Mouse (Mus musculus) lung, embryonic 15.5 days (tissue): ENCODE results near the gene Tmod1. TPM values are rescaled to one million over a fixed set of nuclear protein-coding genes. Genes with fewer than 3 reads are reported as not detected.

ENCODE experiments used
- ATAC-seq: fragments of 200-750 bp; cut with Nextera tagmentation; 2 replicates; pipeline ENCODE4 v1.8.0; 2017; ENCODE audit warnings: moderate number of reproducible peaks, borderline replicate concordance; ENCODE audit not compliant: low FRiP score, low TSS enrichment; ENCODE audit errors: extremely low read depth
- H3K27ac ChIP-seq: fragments of 300-500 bp; sonication (generic); 2 replicates; pipeline ENCODE4 v1.5.1; 2015; ENCODE audit warnings: moderate library complexity, mild to moderate bottlenecking, inconsistent platforms
- H3K27me3 ChIP-seq: fragments of 300-500 bp; sonication (generic); 2 replicates; pipeline ENCODE4 v1.6.1; 2015; ENCODE audit warnings: inconsistent platforms
- H3K36me3 ChIP-seq: fragments of 300-500 bp; sonication (generic); 2 replicates; pipeline ENCODE4 v1.6.1; 2015; ENCODE audit warnings: inconsistent platforms
- H3K4me1 ChIP-seq: fragments of 300-500 bp; sonication (generic); 2 replicates; pipeline ENCODE4 v1.6.1; 2015; ENCODE audit warnings: inconsistent platforms
- H3K4me2 ChIP-seq: fragments of 300-500 bp; sonication (generic); 2 replicates; pipeline ENCODE4 v1.6.1; 2015; ENCODE audit warnings: inconsistent platforms, mild to moderate bottlenecking, moderate library complexity
- H3K4me3 ChIP-seq: fragments of 300-500 bp; sonication (generic); 2 replicates; pipeline ENCODE4 v1.5.1; 2015; ENCODE audit warnings: mild to moderate bottlenecking, inconsistent platforms
- H3K9ac ChIP-seq: fragments of 300-500 bp; sonication (generic); 2 replicates; pipeline ENCODE4 v1.6.1; 2015; ENCODE audit warnings: inconsistent platforms
- H3K9me3 ChIP-seq: fragments of 300-500 bp; sonication (generic); 2 replicates; pipeline ENCODE4 v1.6.1; 2016; ENCODE audit warnings: inconsistent platforms
- WGBS: fragments of 180-500 bp; shearing (Covaris S2); methylation state at CpG from one replicate; pipeline ENCODE4 v1.1.7; 2015; 5-methylcytosine and 5-hydroxymethylcytosine counted together
- polyA plus RNA-seq: library from polyadenylated mRNA; unstranded; fragments of >200 nt; fragmentation: Nextera tagmentation; extraction: Ambion mirVana; gene quantifications from 2 replicates; pipeline ENCODE4 v1.2.1, GENCODE M21; 2015

Gene Tmod1
- polyA plus RNA-seq, 1 experiment from 2014 or later: 10.0 TPM

DNA sequence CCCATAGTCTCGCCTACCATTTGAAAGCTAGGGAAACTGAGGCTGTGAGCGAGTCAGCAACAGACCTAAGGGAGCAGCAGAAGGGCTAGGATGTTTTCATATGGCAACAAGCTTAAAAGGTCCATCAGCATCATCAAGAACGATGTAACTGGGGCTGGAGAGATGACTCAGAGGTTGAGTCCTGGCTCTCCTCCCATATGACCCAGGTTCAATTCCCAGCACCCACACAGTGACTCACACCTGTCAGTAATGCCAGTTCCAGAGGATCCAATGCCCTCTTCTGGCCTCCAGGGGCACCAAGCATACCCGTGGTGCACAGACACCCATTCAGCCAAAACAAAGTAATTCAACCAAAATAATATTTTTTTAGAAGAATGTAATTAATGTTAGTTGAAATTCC is 41.5 kb downstream of the Tmod1 start:
- Histone ChIP-seq H3K27me3 (no peaks in the 10 kb centered on the region), H3K4me2 (no peak overlapping the region), H3K27ac (no peak overlapping the region), H3K9me3 (no peaks in the 10 kb centered on the region), H3K36me3 (no peaks in the 10 kb centered on the region), H3K4me3 (no peak overlapping the region), H3K4me1 (0 out of 2 replicates have a peak, but pooled peaks cover 2% of the 10 kb centered on the region), H3K9ac (no peak overlapping the region)
- WGBS: 84% methylated on average over 4 of the region's 4 CpGs
- ATAC-seq: no peak

GRCm38 (mm10) chr4:46082555-46082954 is 43.8 kb downstream of the Tmod1 start:
- H3K4me3 ChIP-seq: no peak overlapping the region
- H3K27ac ChIP-seq: no peak overlapping the region
- H3K27me3 ChIP-seq: no peaks in the 10 kb centered on the region
- no peak overlapping the region for H3K9ac ChIP-seq
- 59% methylated on average over 11 of the region's 11 CpGs for WGBS
- no peaks in the 10 kb centered on the region for H3K4me1 ChIP-seq
- no peak overlapping the region for H3K4me2 ChIP-seq
- no peaks in the 10 kb centered on the region for H3K36me3 ChIP-seq
- ATAC-seq: no peak
- no peaks in the 10 kb centered on the region for H3K9me3 ChIP-seq

- Histone ChIP-seq H3K4me1 (0 out of 2 replicates have a peak, but pooled peaks cover 2% of the 10 kb centered on the region), H3K4me2 (no peak overlapping the region), H3K27ac (no peak overlapping the region), H3K27me3 (no peaks in the 10 kb centered on the region), H3K9me3 (no peaks in the 10 kb centered on the region), H3K9ac (no peak overlapping the region), H3K36me3 (no peaks in the 10 kb centered on the region), H3K4me3 (no peak overlapping the region)
- 66% methylated on average over 9 of the region's 9 CpGs for WGBS
- no peak for ATAC-seq
Observed at GRCm38 (mm10) chr4:46084416-46085172, 45.9 kb downstream of the Tmod1 start.

- H3K4me3 ChIP-seq: no peak overlapping the region
- H3K27me3 ChIP-seq: no peaks in the 10 kb centered on the region
- H3K36me3 ChIP-seq: no peaks in the 10 kb centered on the region
- H3K9me3 ChIP-seq: no peaks in the 10 kb centered on the region
- no peak overlapping the region for H3K9ac ChIP-seq
- WGBS: 64% methylated on average over 9 of the region's 9 CpGs
- no peak for ATAC-seq
- no peak overlapping the region for H3K27ac ChIP-seq
- H3K4me1 ChIP-seq: 0 out of 2 replicates have a peak, but pooled peaks cover 2% of the 10 kb centered on the region
- no peak overlapping the region for H3K4me2 ChIP-seq
Observed at GRCm38 (mm10) chr4:46085223-46085811, 46.6 kb downstream of the Tmod1 start.

DNA sequence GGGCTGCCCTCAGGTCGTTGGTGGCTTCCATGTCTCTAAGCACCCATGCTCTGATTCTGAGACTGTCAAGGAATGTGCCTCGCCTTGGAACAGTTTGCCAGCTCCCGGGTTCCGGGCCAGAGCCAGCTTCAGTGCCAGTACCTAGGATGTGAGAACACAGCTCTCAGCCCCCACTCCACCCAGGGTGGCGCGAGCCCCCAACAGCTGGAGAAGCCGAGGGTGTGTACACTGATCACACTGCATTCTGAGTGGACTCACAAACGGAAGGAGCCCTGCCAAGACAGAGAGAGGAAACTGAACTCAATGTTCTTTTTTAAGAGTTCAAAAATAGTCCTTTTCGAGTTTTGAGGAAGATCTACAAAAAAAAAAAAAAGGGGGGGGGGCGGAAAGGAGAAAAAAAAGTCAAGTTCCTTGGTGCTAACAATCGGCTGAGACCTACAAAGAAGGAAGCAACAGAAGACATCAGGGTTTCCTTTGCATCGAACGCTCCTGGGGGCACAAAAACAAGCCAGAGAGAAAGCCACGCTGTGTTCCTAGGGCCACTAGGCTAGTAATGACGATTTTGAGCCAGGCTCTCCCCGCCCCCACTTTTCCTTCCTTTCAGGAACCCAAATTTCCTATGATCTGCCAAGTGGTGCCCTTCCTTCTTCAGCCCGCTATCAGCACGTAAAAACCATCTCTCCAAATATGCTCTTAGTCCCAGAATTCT is 48.1 kb downstream of the Tmod1 start:
- Histone ChIP-seq H3K27me3 (no peaks in the 10 kb centered on the region), H3K9me3 (no peaks in the 10 kb centered on the region), H3K4me1 (0 out of 2 replicates have a peak, but pooled peaks cover 2% of the 10 kb centered on the region), H3K4me3 (no peak overlapping the region), H3K9ac (no peak overlapping the region), H3K27ac (no peak overlapping the region), H3K4me2 (no peak overlapping the region), H3K36me3 (no peaks in the 10 kb centered on the region)
- ATAC-seq: no peak
- 68% methylated on average over 18 of the region's 18 CpGs for WGBS

GRCm38 (mm10) chr4:46087427-46087771 is 48.7 kb downstream of the Tmod1 start:
- 74% methylated on average over 7 of the region's 7 CpGs for WGBS

DNA sequence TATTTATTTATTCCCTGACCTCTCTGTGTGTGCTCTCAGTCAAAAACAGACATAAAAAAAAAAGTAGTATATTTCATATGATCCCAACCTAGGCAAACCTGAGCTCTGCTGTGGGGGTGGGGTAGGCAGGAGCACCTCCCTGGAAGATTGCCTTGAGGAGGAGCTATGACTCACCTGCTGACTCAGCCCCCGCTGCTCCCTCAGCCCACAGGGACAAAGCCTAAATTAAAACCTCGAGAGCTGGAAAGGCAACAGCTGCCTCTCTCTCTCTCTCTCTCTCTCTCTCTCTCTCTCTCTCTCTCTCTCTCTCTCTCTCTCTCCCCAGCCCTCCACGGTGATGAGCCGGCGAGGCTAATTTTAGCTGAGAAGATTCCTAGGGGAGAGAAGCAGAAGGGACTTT is 49.1 kb downstream of the Tmod1 start:
- H3K4me1 ChIP-seq: 0 out of 2 replicates have a peak, but pooled peaks cover 2% of the 10 kb centered on the region
- ATAC-seq: no peak
- H3K9ac ChIP-seq: no peak overlapping the region
- no peaks in the 10 kb centered on the region for H3K27me3 ChIP-seq
- WGBS: 29% methylated on average over 5 of the region's 5 CpGs
- H3K36me3 ChIP-seq: no peaks in the 10 kb centered on the region
- H3K4me3 ChIP-seq: no peak overlapping the region
- no peak overlapping the region for H3K4me2 ChIP-seq
- H3K9me3 ChIP-seq: no peaks in the 10 kb centered on the region
- H3K27ac ChIP-seq: no peak overlapping the region

More at GRCm38 (mm10) chr4:46087427-46087771, 48.7 kb downstream of the Tmod1 start:
- H3K4me1 ChIP-seq: 0 out of 2 replicates have a peak, but pooled peaks cover 2% of the 10 kb centered on the region
- H3K9me3 ChIP-seq: no peaks in the 10 kb centered on the region
- H3K36me3 ChIP-seq: no peaks in the 10 kb centered on the region
- no peaks in the 10 kb centered on the region for H3K27me3 ChIP-seq
- H3K4me3 ChIP-seq: no peak overlapping the region
- H3K4me2 ChIP-seq: no peak overlapping the region
- H3K9ac ChIP-seq: no peak overlapping the region
- no peak for ATAC-seq
- H3K27ac ChIP-seq: no peak overlapping the region

GRCm38 (mm10) chr4:46089524-46090125 is 50.9 kb downstream of the Tmod1 start:
- H3K9me3 ChIP-seq: no peaks in the 10 kb centered on the region
- H3K4me1 ChIP-seq: 0 out of 2 replicates have a peak, but pooled peaks cover 2% of the 10 kb centered on the region
- H3K4me3 ChIP-seq: no peak overlapping the region
- no peak overlapping the region for H3K27ac ChIP-seq
- H3K9ac ChIP-seq: no peak overlapping the region
- no peak overlapping the region for H3K4me2 ChIP-seq
- WGBS: 91% methylated on average over 14 of the region's 14 CpGs
- H3K36me3 ChIP-seq: no peaks in the 10 kb centered on the region
- ATAC-seq: no peak
- H3K27me3 ChIP-seq: no peaks in the 10 kb centered on the region

DNA sequence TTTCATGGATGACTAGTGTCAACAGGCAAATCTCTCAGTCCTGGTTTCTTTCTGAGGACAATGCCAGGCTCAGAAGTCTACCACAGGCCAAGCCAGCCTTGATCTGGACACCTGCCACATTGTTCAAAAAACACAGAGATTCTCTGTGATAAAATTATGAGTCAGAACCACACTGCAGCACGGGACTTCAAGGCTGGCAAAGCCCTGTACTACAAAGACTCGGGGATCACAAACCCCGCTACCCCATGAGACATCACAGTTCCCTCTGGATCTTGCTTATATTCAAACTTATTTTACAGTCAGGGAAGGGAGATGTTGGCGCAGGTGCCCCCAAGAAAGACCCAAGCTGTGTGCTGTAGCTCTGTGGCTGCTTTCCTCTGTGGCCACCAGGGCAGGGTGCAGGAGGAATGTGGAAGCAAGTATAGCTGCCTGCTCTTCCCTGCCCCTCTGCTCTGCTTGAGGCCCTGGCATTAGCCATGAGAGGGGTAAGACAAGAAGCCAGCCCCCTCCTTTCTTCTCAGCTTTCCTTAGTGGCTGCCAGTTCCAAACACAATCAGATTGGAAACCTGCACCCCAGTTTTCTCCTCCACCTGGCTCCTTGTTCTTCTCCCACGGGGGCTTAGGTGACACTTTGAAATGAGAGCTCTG is 53.8 kb downstream of the Tmod1 start:
- no peak overlapping the region for H3K4me3 ChIP-seq
- H3K27ac ChIP-seq: no peak overlapping the region
- WGBS: 77% methylated on average over 5 of the region's 5 CpGs
- no peak overlapping the region for H3K4me2 ChIP-seq
- no peaks in the 10 kb centered on the region for H3K27me3 ChIP-seq
- H3K9ac ChIP-seq: no peak overlapping the region
- 0 out of 2 replicates have a peak, but pooled peaks cover 2% of the 10 kb centered on the region for H3K4me1 ChIP-seq
- no peaks in the 10 kb centered on the region for H3K9me3 ChIP-seq
- no peak for ATAC-seq
- no peaks in the 10 kb centered on the region for H3K36me3 ChIP-seq

DNA sequence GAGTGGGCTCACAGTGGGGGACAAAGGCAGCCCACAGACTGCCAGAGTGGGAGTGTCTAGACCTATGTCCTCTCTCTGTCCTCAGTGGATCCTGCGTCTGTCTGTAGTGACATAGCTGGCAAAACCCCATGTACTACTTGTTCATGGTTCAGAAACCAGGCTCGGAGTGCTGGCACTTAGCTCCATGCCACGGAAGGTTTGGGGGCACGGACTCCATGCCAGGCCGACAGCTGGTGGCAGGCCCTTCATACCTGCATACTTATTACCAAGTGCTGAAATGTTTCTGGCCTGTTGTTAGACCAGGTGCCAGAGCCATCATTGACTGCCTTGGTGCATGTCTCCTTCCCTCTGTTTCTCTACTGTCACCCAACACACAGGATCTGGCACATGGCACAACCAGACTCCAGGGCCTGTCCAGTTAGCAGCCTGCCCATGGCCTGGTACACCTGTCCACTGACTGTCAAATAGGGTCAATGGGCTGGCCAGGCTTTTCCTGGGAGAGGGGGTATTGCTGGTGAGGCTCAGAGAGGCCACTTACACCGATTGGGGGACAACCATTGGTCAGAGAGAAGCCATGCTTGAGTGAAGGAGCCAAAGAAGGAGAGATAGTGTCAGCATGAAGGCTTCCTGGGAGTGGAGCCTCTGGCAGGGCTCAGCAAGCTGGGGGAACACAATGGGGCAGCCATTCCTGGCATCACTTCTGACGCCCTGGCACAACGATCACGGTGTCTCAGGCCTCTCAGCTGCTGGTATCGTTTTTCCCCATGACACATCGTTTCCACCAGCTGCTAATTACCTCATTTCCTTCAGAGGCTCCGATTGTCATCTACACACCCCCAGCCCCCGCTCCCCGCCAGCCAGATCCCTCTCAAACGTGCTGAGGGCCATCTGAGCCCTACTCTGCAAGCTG is 56.4 kb downstream of the Tmod1 start:
- Histone ChIP-seq H3K36me3 (no peaks in the 10 kb centered on the region), H3K4me1 (no peaks in the 10 kb centered on the region; the same call in 1 of the 2 replicates), H3K9me3 (no peaks in the 10 kb centered on the region), H3K27ac (no peak overlapping the region), H3K4me3 (no peak overlapping the region), H3K9ac (no peak overlapping the region), H3K27me3 (no peaks in the 10 kb centered on the region), H3K4me2 (no peak overlapping the region)
- WGBS: 63% methylated on average over 15 of the region's 15 CpGs
- ATAC-seq: no peak

DNA sequence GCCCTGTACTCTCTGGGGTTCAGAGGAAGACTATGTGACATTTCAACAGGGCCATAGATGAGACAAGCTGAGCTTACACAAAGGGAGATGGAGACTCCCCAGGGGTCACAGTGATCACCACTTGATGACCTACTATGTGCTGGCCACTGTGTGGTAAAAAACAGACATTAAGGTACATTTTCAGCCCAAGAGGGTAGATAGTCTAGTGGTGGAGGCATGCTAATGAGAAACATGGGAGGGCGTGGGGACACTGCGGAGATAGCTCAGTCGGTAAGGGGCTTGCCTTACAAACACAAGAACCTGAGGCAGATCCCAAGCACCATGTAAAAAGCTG is 57.1 kb downstream of the Tmod1 start:
- peaks cover 6% of the 10 kb centered on the region for H3K4me1 ChIP-seq
- no peak overlapping the region for H3K9ac ChIP-seq
- 89% methylated on average over 3 of the region's 3 CpGs for WGBS
- H3K4me3 ChIP-seq: no peak overlapping the region
- H3K4me2 ChIP-seq: no peak overlapping the region
- H3K9me3 ChIP-seq: no peaks in the 10 kb centered on the region
- no peaks in the 10 kb centered on the region for H3K27me3 ChIP-seq
- no peak for ATAC-seq
- no peaks in the 10 kb centered on the region for H3K36me3 ChIP-seq
- no peak overlapping the region for H3K27ac ChIP-seq
